ENCODE assay signal across 8 mouse cellular contexts in genomic region chr1:135105951-135106350, GRCm38 (mm10). TPM values are rescaled to one million over a fixed set of nuclear protein-coding genes. Genes with fewer than 3 reads are reported as not detected.
A peak's percentile ranks its signal among the peaks of the same experiment; 100 is the strongest.
DNase-seq lines count a peak whose midpoint lies in the region; ATAC-seq and TF ChIP-seq lines count a peak whose summit lies in the region.

No protein-coding gene starts in this region.

- TF ChIP-seq CTCF in layer of hippocampus, adult 2 months (conservative IDR thresholded peaks at IDR 0.05), result peak; percentile 98
- TF ChIP-seq CTCF in hindbrain, postnatal 0 days (IDR thresholded peaks at IDR 0.05; ENCODE audit: low read depth), result peak; percentile 89
- peak; percentile 76; the same call in 1 of the 2 replicates for TF ChIP-seq CTCF in testis, adult 2 months (IDR thresholded peaks at IDR 0.05; ENCODE audit: control insufficient read depth, insufficient read depth, insufficient replicate concordance, low read depth, low read length)

- H3K36me3 ChIP-seq in hindbrain, postnatal 0 days (ENCODE audit: insufficient read depth, low read length), result no peaks in the 10 kb centered on the region
- no peaks in the 10 kb centered on the region for H3K36me3 ChIP-seq in limb, embryonic 13.5 days
- no peaks in the 10 kb centered on the region for H3K36me3 ChIP-seq in testis, adult 2 months (ENCODE audit: control insufficient read depth, insufficient read depth, low read length)

- ATAC-seq in hindbrain, postnatal 0 days, result peak; percentile 42; the same call in 1 of the 2 replicates
- ATAC-seq in limb, embryonic 13.5 days (ENCODE audit: low FRiP score, low read depth), result no peak

- no peak overlapping the region for H3K4me3 ChIP-seq in layer of hippocampus, adult 2 months
- no peak overlapping the region for H3K4me3 ChIP-seq in hindbrain, postnatal 0 days (ENCODE audit: low read length)
- 0 out of 2 replicates have a peak overlapping the region, but pooled peaks have one; percentile 50 for H3K4me3 ChIP-seq in limb, embryonic 13.5 days
- H3K4me3 ChIP-seq in testis, adult 2 months (ENCODE audit: control insufficient read depth, low read depth, low read length), result no peak overlapping the region

- peak overlapping the region; percentile 64; the same call in 1 of the 2 replicates for H3K4me2 ChIP-seq in hindbrain, postnatal 0 days (ENCODE audit: low read depth, low read length)
- H3K4me2 ChIP-seq in limb, embryonic 13.5 days (replicated peaks), result peak overlapping the region; percentile 76

- peaks cover 28% of the 10 kb centered on the region for H3K27me3 ChIP-seq in hindbrain, postnatal 0 days (ENCODE audit: insufficient read depth, low read length)
- H3K27me3 ChIP-seq in limb, embryonic 13.5 days, result peaks cover 73% of the 10 kb centered on the region
- no peaks in the 10 kb centered on the region for H3K27me3 ChIP-seq in testis, adult 2 months (ENCODE audit: control insufficient read depth, insufficient read depth, low read length)

- no peaks in the 10 kb centered on the region for H3K9me3 ChIP-seq in hindbrain, postnatal 0 days (ENCODE audit: low read length)
- H3K9me3 ChIP-seq in limb, embryonic 13.5 days, result no peaks in the 10 kb centered on the region

- H3K4me1 ChIP-seq in hindbrain, postnatal 0 days (ENCODE audit: insufficient read depth, low read length), result no peaks in the 10 kb centered on the region
- H3K4me1 ChIP-seq in limb, embryonic 13.5 days, result peaks cover 15% of the 10 kb centered on the region
- H3K4me1 ChIP-seq in testis, adult 2 months (ENCODE audit: control insufficient read depth, insufficient read depth, low read length), result peaks cover 9% of the 10 kb centered on the region

- peak; percentile 50 to 72 for DNase-seq in layer of hippocampus, adult 2 months (ENCODE audit: low spot score in 2 of 2)
- DNase-seq in layer of hippocampus, adult 9-10 months (ENCODE audit: low spot score), result no peak
- peak; percentile 74 to 87 for DNase-seq in adrenal gland, postnatal 36 days
- peak; percentile 78 for DNase-seq in forelimb bud, embryonic 11.5 days (ENCODE audit: low read depth, low spot score)
- DNase-seq in hindbrain, postnatal 0 days (ENCODE audit: low spot score), result peak; percentile 79
- peak; percentile 72 for DNase-seq in neural tube, embryonic 10.5 days (ENCODE audit: extremely low spot score, low spot score)

- no peak overlapping the region for H3K27ac ChIP-seq in layer of hippocampus, adult 2 months
- H3K27ac ChIP-seq in hindbrain, postnatal 0 days, result no peak overlapping the region
- H3K27ac ChIP-seq in limb, embryonic 13.5 days, result no peak overlapping the region
- no peak overlapping the region for H3K27ac ChIP-seq in testis, adult 2 months (ENCODE audit: control insufficient read depth, insufficient read depth, low read depth, low read length)

- H3K9ac ChIP-seq in hindbrain, postnatal 0 days (replicated peaks; ENCODE audit: low read length), result no peak overlapping the region
- H3K9ac ChIP-seq in limb, embryonic 13.5 days, result no peak overlapping the region

- WGBS in hindbrain, postnatal 0 days, result 3% methylated on average over 8 of the region's 8 CpGs
- 1% methylated on average over 8 of the region's 8 CpGs for WGBS in limb, embryonic 13.5 days

- no peak for TF ChIP-seq POLR2A in testis, adult 2 months (IDR thresholded peaks at IDR 0.05; ENCODE audit: control insufficient read depth, low read depth, low read length)

RNA-seq across cellular contexts. Expression of gene Lgr6, which starts 0.9 kb away (rescaled TPM):
- 1 to 10 TPM; 2.4 TPM for total RNA-seq in layer of hippocampus, adult 2 months (2021)
- total RNA-seq in adrenal gland, postnatal 36 days (2021), result 1 to 10 TPM; 1.2 to 2.2 TPM
- total RNA-seq in hindbrain, postnatal 0 days (2014; rRNA removed), result 4.6 and 5.0 TPM in 2 replicates
- 2.7 and 3.1 TPM in 2 replicates for polyA plus RNA-seq in hindbrain, postnatal 0 days (2015; fragmentation: Nextera tagmentation; extraction: Ambion mirVana)
- polyA plus RNA-seq in limb, embryonic 13.5 days (2015; fragmentation: Nextera tagmentation; extraction: Ambion mirVana), result 2.7 and 2.8 TPM in 2 replicates
- 3.0 and 3.8 TPM in 2 replicates for polyA plus RNA-seq in testis, adult 2 months (2012; rRNA removed)

RNA-seq across cellular contexts. Expression of gene Ptpn7, which starts 26.5 kb away (rescaled TPM):
- total RNA-seq in layer of hippocampus, adult 2 months (2021), result not detected
- total RNA-seq in adrenal gland, postnatal 36 days (2021), result 1 to 10 TPM in 1 of 2 experiments, under 1 TPM in 1; 0.63 to 1.1 TPM
- 0.10 and 0.54 TPM in 2 replicates for total RNA-seq in hindbrain, postnatal 0 days (2014; rRNA removed)
- 0.10 and 0.11 TPM in 2 replicates for polyA plus RNA-seq in hindbrain, postnatal 0 days (2015; fragmentation: Nextera tagmentation; extraction: Ambion mirVana)
- polyA plus RNA-seq in limb, embryonic 13.5 days (2015; fragmentation: Nextera tagmentation; extraction: Ambion mirVana), result 2.3 TPM in 2 replicates
- 2.6 TPM in 2 replicates for polyA plus RNA-seq in testis, adult 2 months (2012; rRNA removed)

RNA-seq across cellular contexts. Expression of gene Arl8a, which starts 40.7 kb away (rescaled TPM):
- total RNA-seq in layer of hippocampus, adult 2 months (2021), result 100 to 1,000 TPM; 247 to 258 TPM
- total RNA-seq in adrenal gland, postnatal 36 days (2021), result 10 to 100 TPM; 52.5 to 56.3 TPM
- total RNA-seq in hindbrain, postnatal 0 days (2014; rRNA removed), result 251 and 277 TPM in 2 replicates
- 329 and 369 TPM in 2 replicates for polyA plus RNA-seq in hindbrain, postnatal 0 days (2015; fragmentation: Nextera tagmentation; extraction: Ambion mirVana)
- polyA plus RNA-seq in limb, embryonic 13.5 days (2015; fragmentation: Nextera tagmentation; extraction: Ambion mirVana), result 61.8 and 67.1 TPM in 2 replicates
- polyA plus RNA-seq in testis, adult 2 months (2012; rRNA removed), result 16.9 and 20.6 TPM in 2 replicates
